ENCODE assay signal across 15 mouse cellular contexts in the genomic region with DNA sequence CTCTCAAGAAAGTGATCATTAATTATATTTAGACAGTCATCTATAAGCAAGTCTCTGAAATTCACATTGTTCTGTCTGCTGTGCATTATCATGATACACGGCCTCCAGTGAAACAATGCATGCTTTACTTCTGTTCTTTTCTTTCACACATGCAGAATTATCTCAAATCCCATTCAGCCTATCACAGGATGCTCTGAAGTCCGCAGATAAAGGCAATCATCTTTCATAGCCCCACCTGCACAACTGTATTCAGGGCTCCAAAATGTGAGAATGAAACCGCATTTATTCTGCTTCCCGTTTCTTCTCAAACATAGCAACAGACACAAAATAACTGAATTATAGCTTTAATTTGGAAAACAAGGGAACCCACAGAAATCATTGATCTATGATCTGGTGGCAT.
"Had no signal": no experiment of that assay in that cellular context is flagged by ENCODE, and none has a peak within 500 bp of the region (broad histone marks: within the 10 kb centered on the region; RNA-seq: fewer than 3 reads in every experiment).

No protein-coding gene starts in this region.

- DNase-seq: lung, adult 18-20 months; lung, embryonic 14.5 days; lung, postnatal 10 days; lung, postnatal 4 days; right cerebral cortex, postnatal 14 days; right cerebral cortex, postnatal 4 days; spleen, adult 18-20 months; thymus, adult 2 months; thymus, postnatal 25 days; thymus, postnatal 4 days had no signal

- H3K9ac ChIP-seq: liver, embryonic 14.5 days; lung, embryonic 14.5 days; midbrain, embryonic 13.5 days; midbrain, embryonic 15.5 days; neural tube, embryonic 12.5 days had no signal

- H3K27ac ChIP-seq: liver, embryonic 14.5 days; midbrain, embryonic 13.5 days; midbrain, embryonic 15.5 days; neural tube, embryonic 12.5 days had no signal

- H3K4me3 ChIP-seq: megakaryocyte, embryonic 14.5 days; midbrain, embryonic 13.5 days; midbrain, embryonic 15.5 days; neural tube, embryonic 12.5 days had no signal

- H3K36me3 ChIP-seq: midbrain, embryonic 13.5 days; midbrain, embryonic 15.5 days; neural tube, embryonic 12.5 days had no signal

- H3K9me3 ChIP-seq: megakaryocyte, embryonic 14.5 days; midbrain, embryonic 13.5 days; midbrain, embryonic 15.5 days; neural tube, embryonic 12.5 days had no signal

- H3K27me3 ChIP-seq: megakaryocyte, embryonic 14.5 days; midbrain, embryonic 13.5 days; midbrain, embryonic 15.5 days; neural tube, embryonic 12.5 days had no signal

- H3K4me1 ChIP-seq: megakaryocyte, embryonic 14.5 days; midbrain, embryonic 13.5 days; midbrain, embryonic 15.5 days; neural tube, embryonic 12.5 days had no signal
